ENCODE assay signal across 16 mouse cellular contexts in the genomic region with DNA sequence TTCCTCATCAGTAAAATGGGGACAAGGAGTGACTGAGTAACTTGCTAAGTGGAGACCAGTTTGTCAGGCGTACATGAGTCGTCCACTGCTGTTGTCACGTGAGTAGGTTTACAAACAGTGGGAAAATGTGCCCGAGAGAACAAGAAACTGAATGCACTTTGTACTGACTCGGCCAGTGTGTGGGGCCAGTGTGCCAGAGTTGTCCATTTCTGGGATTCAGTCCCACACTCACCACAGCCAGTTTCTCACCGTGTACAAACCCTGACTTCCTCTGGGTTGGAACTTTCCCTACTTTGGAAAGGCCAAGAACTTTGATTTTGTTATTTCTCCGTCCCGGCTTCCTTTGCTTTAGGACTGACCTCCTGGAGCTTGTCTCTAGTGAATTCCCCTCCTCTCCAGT. TPM values are rescaled to one million over a fixed set of nuclear protein-coding genes. Genes with fewer than 3 reads are reported as not detected.
DNase-seq lines count a peak whose midpoint lies in the region; ATAC-seq and TF ChIP-seq lines count a peak whose summit lies in the region.
"Had no signal": no experiment of that assay in that cellular context is flagged by ENCODE, and none has a peak within 500 bp of the region (broad histone marks: within the 10 kb centered on the region; RNA-seq: fewer than 3 reads in every experiment).

No protein-coding gene starts in this region.

- no peak overlapping the region; the same call in 1 of the 2 replicates for H3K9ac ChIP-seq in heart, embryonic 12.5 days
- H3K9ac ChIP-seq in lung, postnatal 0 days (replicated peaks; ENCODE audit: low read depth), result no peak overlapping the region
- no peak overlapping the region for H3K9ac ChIP-seq in liver, embryonic 15.5 days
- H3K9ac ChIP-seq: forebrain, embryonic 13.5 days; hindbrain, embryonic 12.5 days; lung, embryonic 15.5 days; stomach, embryonic 15.5 days had no signal

- no peak overlapping the region for H3K4me2 ChIP-seq in heart, embryonic 12.5 days
- H3K4me2 ChIP-seq in lung, postnatal 0 days (replicated peaks; ENCODE audit: low read depth, low read length), result no peak overlapping the region
- no peak overlapping the region for H3K4me2 ChIP-seq in liver, embryonic 15.5 days
- H3K4me2 ChIP-seq: forebrain, embryonic 13.5 days; hindbrain, embryonic 12.5 days; lung, embryonic 15.5 days; stomach, embryonic 15.5 days had no signal

- peaks cover 83% of the 10 kb centered on the region for H3K36me3 ChIP-seq in heart, embryonic 12.5 days
- peaks cover 20% of the 10 kb centered on the region; the same call in 1 of the 2 replicates for H3K36me3 ChIP-seq in lung, postnatal 0 days (ENCODE audit: insufficient read depth, low read length)
- peaks cover 91% of the 10 kb centered on the region for H3K36me3 ChIP-seq in liver, embryonic 15.5 days (replicated peaks)

- H3K27me3 ChIP-seq in heart, embryonic 12.5 days (replicated peaks), result no peaks in the 10 kb centered on the region
- H3K27me3 ChIP-seq in lung, postnatal 0 days (replicated peaks; ENCODE audit: insufficient read depth, low read length), result no peaks in the 10 kb centered on the region
- H3K27me3 ChIP-seq in liver, embryonic 15.5 days, result no peaks in the 10 kb centered on the region
- H3K27me3 ChIP-seq: forebrain, embryonic 13.5 days; hindbrain, embryonic 12.5 days; lung, embryonic 15.5 days; stomach, embryonic 15.5 days had no signal

- peak; percentile 6; the same call in 1 of the 2 replicates for TF ChIP-seq CTCF in lung, postnatal 0 days (IDR thresholded peaks at IDR 0.05)
- TF ChIP-seq CTCF in cortical plate, adult 2 months (IDR thresholded peaks at IDR 0.05; ENCODE audit: extremely low read depth, insufficient read depth, low read length), result no peak

- no peak overlapping the region for H3K27ac ChIP-seq in heart, embryonic 12.5 days (ENCODE audit: poor library complexity, severe bottlenecking)
- H3K27ac ChIP-seq in lung, postnatal 0 days (ENCODE audit: low read length), result no peak overlapping the region
- H3K27ac ChIP-seq in cortical plate, adult 2 months (ENCODE audit: insufficient read depth, low read length), result 0 out of 2 replicates have a peak overlapping the region, but pooled peaks have one; percentile 26
- H3K27ac ChIP-seq in liver, embryonic 15.5 days (replicated peaks), result peak overlapping the region; percentile 53; the same call in 1 of the 2 replicates
- H3K27ac ChIP-seq: forebrain, embryonic 13.5 days; heart, adult 2 months; hindbrain, embryonic 12.5 days; left cerebral cortex, adult 2 months; lung, embryonic 15.5 days; stomach, embryonic 15.5 days had no signal

- no peak overlapping the region for H3K4me3 ChIP-seq in heart, embryonic 12.5 days
- H3K4me3 ChIP-seq in lung, postnatal 0 days (ENCODE audit: low read depth, low read length), result no peak overlapping the region
- no peak overlapping the region for H3K4me3 ChIP-seq in cortical plate, adult 2 months (ENCODE audit: insufficient read depth, low read length)
- H3K4me3 ChIP-seq in liver, embryonic 15.5 days (replicated peaks), result no peak overlapping the region
- H3K4me3 ChIP-seq: forebrain, embryonic 13.5 days; heart, adult 2 months; hindbrain, embryonic 12.5 days; left cerebral cortex, adult 2 months; lung, embryonic 15.5 days; stomach, embryonic 15.5 days had no signal

- TF ChIP-seq POLR2A in cortical plate, adult 2 months (IDR thresholded peaks at IDR 0.05; ENCODE audit: extremely low read depth, insufficient read depth, low read length), result no peak

- WGBS in heart, embryonic 12.5 days, result 77% methylated on average over 8 of the region's 8 CpGs
- WGBS in lung, postnatal 0 days, result 53% methylated on average over 8 of the region's 8 CpGs
- WGBS in liver, embryonic 15.5 days (ENCODE audit: insufficient replicate concordance), result 72% methylated on average over 8 of the region's 8 CpGs

- no peak for TF ChIP-seq EP300 in lung, postnatal 0 days (IDR thresholded peaks at IDR 0.05)

- peak; percentile 28 to 30 for DNase-seq in heart, adult 9 months (ENCODE audit: low spot score in 2 of 2)
- no peak for DNase-seq in lung, postnatal 0 days (ENCODE audit: low spot score)
- no peak for DNase-seq in lung, postnatal 25 days (ENCODE audit: low spot score)
- DNase-seq: midbrain, embryonic 14.5 days; right cerebral cortex, postnatal 25 days had no signal

- H3K4me1 ChIP-seq in heart, embryonic 12.5 days (replicated peaks), result peaks cover 33% of the 10 kb centered on the region
- H3K4me1 ChIP-seq in lung, postnatal 0 days (ENCODE audit: insufficient read depth, low read depth, low read length), result peaks cover 4% of the 10 kb centered on the region; the same call in 1 of the 2 replicates
- peaks cover 4% of the 10 kb centered on the region; the same call in 1 of the 2 replicates for H3K4me1 ChIP-seq in cortical plate, adult 2 months (ENCODE audit: control insufficient read depth, insufficient read depth, low read length)
- peaks cover 57% of the 10 kb centered on the region for H3K4me1 ChIP-seq in liver, embryonic 15.5 days (replicated peaks)

- H3K9me3 ChIP-seq in heart, embryonic 12.5 days (replicated peaks), result no peaks in the 10 kb centered on the region
- no peaks in the 10 kb centered on the region for H3K9me3 ChIP-seq in lung, postnatal 0 days (ENCODE audit: low read length)
- no peaks in the 10 kb centered on the region for H3K9me3 ChIP-seq in liver, embryonic 15.5 days (replicated peaks)
- H3K9me3 ChIP-seq: forebrain, embryonic 13.5 days; hindbrain, embryonic 12.5 days; lung, embryonic 15.5 days; stomach, embryonic 15.5 days had no signal

- no peak for ATAC-seq in heart, embryonic 12.5 days (ENCODE audit: insufficient number of reproducible peaks, low FRiP score)
- ATAC-seq in lung, postnatal 0 days, result no peak
- ATAC-seq in liver, embryonic 15.5 days (ENCODE audit: insufficient read depth), result no peak
- ATAC-seq in erythroid progenitor cell, adult 5-6 weeks (replicated peaks; ENCODE audit: low FRiP score, poor library complexity, severe bottlenecking), result no peak
- no peak for ATAC-seq in megakaryocyte progenitor cell, adult 5-6 weeks (replicated peaks; ENCODE audit: poor library complexity)
- ATAC-seq: forebrain, embryonic 13.5 days had no signal

RNA-seq across cellular contexts. Expression of a gene that starts 6.1 kb away (rescaled TPM):
- 193 and 203 TPM in 2 replicates for polyA plus RNA-seq in heart, embryonic 12.5 days (2016; fragmentation: Nextera tagmentation; extraction: Ambion mirVana)
- 271 and 290 TPM in 2 replicates for polyA plus RNA-seq in lung, postnatal 0 days (2015; fragmentation: Nextera tagmentation; extraction: Ambion mirVana)
- 100 and 110 TPM in 2 replicates for polyA plus RNA-seq in cortical plate, adult 2 months (2012; rRNA removed)
- 124 and 140 TPM in 2 replicates for polyA plus RNA-seq in liver, embryonic 15.5 days (2015; fragmentation: Nextera tagmentation; extraction: Ambion mirVana)
- 62.7 and 85.9 TPM in 2 replicates for total RNA-seq in erythroid progenitor cell, adult 5-6 weeks (2015; ENCODE audit: low replicate concordance)
- 28.8 and 48.1 TPM in 2 replicates for total RNA-seq in erythroid progenitor cell, adult 5-6 weeks (2017; ENCODE audit: low replicate concordance)
- 377 and 404 TPM in 2 replicates for total RNA-seq in megakaryocyte progenitor cell, adult 5-6 weeks (2015)
- 204 and 210 TPM in 2 replicates for total RNA-seq in megakaryocyte progenitor cell, adult 5-6 weeks (2017)

RNA-seq across cellular contexts. Expression of a gene that starts 11.2 kb away (rescaled TPM):
- polyA plus RNA-seq in heart, embryonic 12.5 days (2016; fragmentation: Nextera tagmentation; extraction: Ambion mirVana), result 3.5 and 4.5 TPM in 2 replicates
- 4.1 and 5.5 TPM in 2 replicates for polyA plus RNA-seq in lung, postnatal 0 days (2015; fragmentation: Nextera tagmentation; extraction: Ambion mirVana)
- polyA plus RNA-seq in cortical plate, adult 2 months (2012; rRNA removed), result 3.0 and 4.0 TPM in 2 replicates
- 2.0 and 2.5 TPM in 2 replicates for polyA plus RNA-seq in liver, embryonic 15.5 days (2015; fragmentation: Nextera tagmentation; extraction: Ambion mirVana)
- total RNA-seq in erythroid progenitor cell, adult 5-6 weeks (2015; ENCODE audit: low replicate concordance), result 3.2 TPM in 1 of 2 replicates, not detected in the other
- total RNA-seq in erythroid progenitor cell, adult 5-6 weeks (2017; ENCODE audit: low replicate concordance), result 3.9 and 4.0 TPM in 2 replicates
- total RNA-seq in megakaryocyte progenitor cell, adult 5-6 weeks (2015), result 0.42 and 3.0 TPM in 2 replicates
- 1.2 TPM in 1 of 2 replicates, not detected in the other for total RNA-seq in megakaryocyte progenitor cell, adult 5-6 weeks (2017)

RNA-seq across cellular contexts. Expression of a gene that starts 18.0 kb away (rescaled TPM):
- 0.55 and 0.65 TPM in 2 replicates for polyA plus RNA-seq in heart, embryonic 12.5 days (2016; fragmentation: Nextera tagmentation; extraction: Ambion mirVana)
- polyA plus RNA-seq in lung, postnatal 0 days (2015; fragmentation: Nextera tagmentation; extraction: Ambion mirVana), result 0.49 and 0.65 TPM in 2 replicates
- 0.67 and 0.85 TPM in 2 replicates for polyA plus RNA-seq in cortical plate, adult 2 months (2012; rRNA removed)
- polyA plus RNA-seq in liver, embryonic 15.5 days (2015; fragmentation: Nextera tagmentation; extraction: Ambion mirVana), result 2.1 TPM in 2 replicates
- 0.72 TPM in 1 of 2 replicates, not detected in the other for total RNA-seq in erythroid progenitor cell, adult 5-6 weeks (2015; ENCODE audit: low replicate concordance)
- total RNA-seq in erythroid progenitor cell, adult 5-6 weeks (2017; ENCODE audit: low replicate concordance), result 0.26 and 0.68 TPM in 2 replicates
- 0.10 and 0.57 TPM in 2 replicates for total RNA-seq in megakaryocyte progenitor cell, adult 5-6 weeks (2015)
- 0.37 and 0.92 TPM in 2 replicates for total RNA-seq in megakaryocyte progenitor cell, adult 5-6 weeks (2017)
- total RNA-seq: heart, adult 2 months had no signal

RNA-seq across cellular contexts. Expression of a gene that starts 29.2 kb away (rescaled TPM):
- polyA plus RNA-seq in heart, embryonic 12.5 days (2016; fragmentation: Nextera tagmentation; extraction: Ambion mirVana), result 42.8 and 43.1 TPM in 2 replicates
- 13.7 and 15.1 TPM in 2 replicates for polyA plus RNA-seq in lung, postnatal 0 days (2015; fragmentation: Nextera tagmentation; extraction: Ambion mirVana)
- 1.1 and 1.7 TPM in 2 replicates for polyA plus RNA-seq in cortical plate, adult 2 months (2012; rRNA removed)
- 6.3 and 6.6 TPM in 2 replicates for polyA plus RNA-seq in liver, embryonic 15.5 days (2015; fragmentation: Nextera tagmentation; extraction: Ambion mirVana)
- 2.2 and 3.8 TPM in 2 replicates for total RNA-seq in erythroid progenitor cell, adult 5-6 weeks (2015; ENCODE audit: low replicate concordance)
- 1.9 and 18.2 TPM in 2 replicates for total RNA-seq in erythroid progenitor cell, adult 5-6 weeks (2017; ENCODE audit: low replicate concordance)
- total RNA-seq in megakaryocyte progenitor cell, adult 5-6 weeks (2015), result 7.2 and 7.9 TPM in 2 replicates
- total RNA-seq in megakaryocyte progenitor cell, adult 5-6 weeks (2017), result 10.7 and 12.5 TPM in 2 replicates

Comparison
In these comparisons a context has a peak if more than half of its experiments do, and no peak if none do; other contexts are left out.
1. DNase-seq: peak in heart, adult 9 months (2 of 2); none in lung, postnatal 0 days (single experiment) and lung, postnatal 25 days (single experiment).
2. H3K27ac ChIP-seq: peak in cortical plate, adult 2 months (single experiment) and liver, embryonic 15.5 days (single experiment); none in heart, embryonic 12.5 days (single experiment) and lung, postnatal 0 days (single experiment).